Mouse (Mus musculus): Measurements from ENCODE around the gene Mtus2.

DNA sequence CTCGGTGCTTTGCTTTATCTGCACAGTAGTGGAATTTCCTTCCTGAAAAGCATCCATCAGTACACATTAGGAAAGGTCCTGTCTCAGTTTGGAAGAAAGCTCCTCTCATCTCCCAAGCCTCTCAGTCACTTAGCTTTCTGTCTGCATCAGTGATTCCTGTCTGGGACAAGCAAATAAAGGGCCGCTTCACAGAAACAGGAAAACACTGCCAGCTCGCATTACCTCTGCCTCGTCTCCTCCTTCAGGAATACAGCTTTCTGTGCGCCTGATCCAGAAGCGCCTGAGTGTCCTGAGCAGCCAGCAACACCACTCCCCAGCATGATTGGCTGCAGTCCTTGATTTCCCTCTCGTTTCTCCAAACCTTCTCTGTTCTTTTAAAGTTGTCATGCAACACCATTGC, 222.1 kb downstream of the Mtus2 start:
- no peak for TF ChIP-seq ZMIZ1 (IDR thresholded peaks at IDR 0.05; ENCODE audit: low read depth, low read length)
- no peak for TF ChIP-seq ZNF384 (IDR thresholded peaks at IDR 0.05; ENCODE audit: low read depth, low read length)

All from CH12.LX (cell line).